Mouse (Mus musculus) heart, embryonic 11.5 days (tissue): ENCODE measurements around the gene Mtx1. TPM values are rescaled to one million over a fixed set of nuclear protein-coding genes. Genes with fewer than 3 reads are reported as not detected.

Experiments
- ATAC-seq: fragments of 200-750 bp; cut with Nextera tagmentation; replicated peaks from 2 replicates; pipeline ENCODE4 v1.8.0; 2017; ENCODE audit warnings: moderate library complexity; ENCODE audit not compliant: insufficient number of reproducible peaks, low FRiP score, low TSS enrichment
- H3K27ac ChIP-seq: fragments of 300-500 bp; sonication (generic); 2 replicates; pipeline ENCODE4 v1.5.1; 2014; ENCODE audit warnings: mild to moderate bottlenecking, low read depth, low read length
- H3K27me3 ChIP-seq: fragments of 300-500 bp; sonication (generic); 2 replicates; pipeline ENCODE4 v1.6.1; 2014; ENCODE audit warnings: mild to moderate bottlenecking, low read length, mixed read lengths; ENCODE audit not compliant: control insufficient read depth, insufficient read depth
- H3K36me3 ChIP-seq: fragments of 300-500 bp; sonication (generic); 2 replicates; pipeline ENCODE4 v1.6.1; 2014; ENCODE audit warnings: mild to moderate bottlenecking, low read length, moderate library complexity, mixed read lengths; ENCODE audit not compliant: control insufficient read depth, insufficient read depth
- H3K4me1 ChIP-seq: fragments of 300-500 bp; sonication (generic); 2 replicates; pipeline ENCODE4 v1.6.1; 2014; ENCODE audit warnings: low read length; ENCODE audit not compliant: control insufficient read depth, insufficient read depth
- H3K4me2 ChIP-seq: fragments of 300-500 bp; sonication (generic); 2 replicates; pipeline ENCODE4 v1.6.1; 2014; ENCODE audit warnings: mild to moderate bottlenecking, moderate library complexity
- H3K4me3 ChIP-seq: fragments of 300-500 bp; sonication (generic); 2 replicates; pipeline ENCODE4 v1.5.1; 2014; ENCODE audit warnings: low read depth, low read length
- H3K9ac ChIP-seq: fragments of 300-500 bp; sonication (generic); 2 replicates; pipeline ENCODE4 v1.6.1; 2014; ENCODE audit warnings: mild to moderate bottlenecking, low read depth, low read length, moderate library complexity
- H3K9me3 ChIP-seq: fragments of 300-500 bp; sonication (generic); replicated peaks from 2 replicates; pipeline ENCODE4 v1.6.1; 2016; ENCODE audit warnings: low read length; ENCODE audit not compliant: control insufficient read depth
- whole genome bisulfite sequencing: fragments of 180-500 bp; shearing (Covaris S2); extraction: QIAGEN DNeasy Blood & Tissue Kit; methylation state at CpG from one replicate; pipeline ENCODE4 v1.1.7; 2014; ENCODE audit not compliant: insufficient replicate concordance; 5-methylcytosine and 5-hydroxymethylcytosine counted together
- polyA plus RNA-seq: library from polyadenylated mRNA; unstranded; fragments of >200 nt; fragmentation: Nextera tagmentation; extraction: Ambion mirVana; gene quantifications from 2 replicates; pipeline ENCODE4 v1.2.1, GENCODE M21; 2014

The Mtx1 gene
- polyA plus RNA-seq, 1 experiment from 2014 or later, result 144 TPM

GRCm38 (mm10) chr3:89208075-89208657 is 18.7 kb downstream of the Mtx1 start:
- Histone ChIP-seq H3K4me3 (no peak overlapping the region), H3K27ac (no peak overlapping the region), H3K4me2 (no peak overlapping the region), H3K4me1 (peaks cover 13% of the 10 kb centered on the region), H3K36me3 (peaks cover 24% of the 10 kb centered on the region), H3K9me3 (no peaks in the 10 kb centered on the region), H3K27me3 (no peaks in the 10 kb centered on the region), H3K9ac (no peak overlapping the region)
- no peak for ATAC-seq
- 87% methylated on average over 13 of the region's 13 CpGs for WGBS

- no peak overlapping the region for H3K27ac ChIP-seq
- no peaks in the 10 kb centered on the region for H3K9me3 ChIP-seq
- no peak overlapping the region for H3K4me3 ChIP-seq
- H3K27me3 ChIP-seq, result no peaks in the 10 kb centered on the region
- no peak overlapping the region for H3K4me2 ChIP-seq
- peaks cover 9% of the 10 kb centered on the region for H3K4me1 ChIP-seq
- WGBS, result 86% methylated on average over 2 of the region's 2 CpGs
- H3K36me3 ChIP-seq, result peaks cover 24% of the 10 kb centered on the region
- no peak overlapping the region for H3K9ac ChIP-seq
- ATAC-seq, result no peak
Measured at GRCm38 (mm10) chr3:89206695-89207094, 20.2 kb downstream of the Mtx1 start.

GRCm38 (mm10) chr3:89206079-89206478 is 20.8 kb downstream of the Mtx1 start:
- 84% methylated on average over 7 of the region's 7 CpGs for WGBS
- Histone ChIP-seq H3K4me1 (peaks cover 8% of the 10 kb centered on the region), H3K27me3 (no peaks in the 10 kb centered on the region), H3K27ac (no peak overlapping the region), H3K4me2 (no peak overlapping the region), H3K4me3 (no peak overlapping the region), H3K36me3 (peaks cover 22% of the 10 kb centered on the region), H3K9me3 (no peaks in the 10 kb centered on the region), H3K9ac (no peak overlapping the region)
- ATAC-seq, result no peak

- Histone ChIP-seq H3K27me3 (no peaks in the 10 kb centered on the region), H3K4me3 (peak overlapping the region; percentile 69), H3K27ac (no peak overlapping the region), H3K9ac (peak overlapping the region; percentile 69), H3K36me3 (peaks cover 7% of the 10 kb centered on the region; the same call in 1 of the 2 replicates), H3K9me3 (no peaks in the 10 kb centered on the region), H3K4me1 (peaks cover 5% of the 10 kb centered on the region), H3K4me2 (peak overlapping the region; percentile 70)
- ATAC-seq, result no peak
- WGBS, result 33% methylated on average over 5 of the region's 5 CpGs
Measured at GRCm38 (mm10) chr3:89203142-89203514, 23.8 kb downstream of the Mtx1 start.

- Histone ChIP-seq H3K36me3 (peaks cover 5% of the 10 kb centered on the region; the same call in 1 of the 2 replicates), H3K4me2 (peak within 1 kb of the TSS; percentile 70), H3K4me3 (peak within 1 kb of the TSS; percentile 69), H3K27ac (no peak within 1 kb of the TSS), H3K9me3 (no peaks in the 10 kb centered on the region), H3K4me1 (peaks cover 5% of the 10 kb centered on the region), H3K27me3 (no peaks in the 10 kb centered on the region), H3K9ac (peak within 1 kb of the TSS; percentile 69)
- 26% methylated on average over 13 of the region's 13 CpGs for WGBS
- ATAC-seq, result peak; percentile 57; the same call in 1 of the 2 replicates
Measured at GRCm38 (mm10) chr3:89202253-89203141, 24.4 kb downstream of the Mtx1 start, which contains the start of gene Gba. Gba (plus strand) TSS chr3:89202928.

- H3K4me3 ChIP-seq, result no peak overlapping the region
- H3K4me1 ChIP-seq, result peaks cover 5% of the 10 kb centered on the region
- ATAC-seq, result no peak
- no peaks in the 10 kb centered on the region for H3K9me3 ChIP-seq
- WGBS, result 63% methylated on average over 3 of the region's 3 CpGs
- H3K36me3 ChIP-seq, result no peaks in the 10 kb centered on the region
- H3K27me3 ChIP-seq, result no peaks in the 10 kb centered on the region
- H3K27ac ChIP-seq, result no peak overlapping the region
- no peak overlapping the region for H3K4me2 ChIP-seq
- no peak overlapping the region for H3K9ac ChIP-seq
Measured at GRCm38 (mm10) chr3:89199839-89200238, 27.0 kb downstream of the Mtx1 start.

- H3K9ac ChIP-seq, result peak overlapping the region; percentile 77
- no peaks in the 10 kb centered on the region for H3K4me1 ChIP-seq
- H3K27me3 ChIP-seq, result no peaks in the 10 kb centered on the region
- ATAC-seq, result peak; percentile 94
- peak overlapping the region; percentile 69 for H3K4me2 ChIP-seq
- 8% methylated on average over 33 of the region's 33 CpGs for WGBS
- peak overlapping the region; percentile 65 for H3K27ac ChIP-seq
- peak overlapping the region; percentile 46 for H3K4me3 ChIP-seq
- no peaks in the 10 kb centered on the region for H3K36me3 ChIP-seq
- no peaks in the 10 kb centered on the region for H3K9me3 ChIP-seq
Measured at GRCm38 (mm10) chr3:89195979-89196877, 30.7 kb downstream of the Mtx1 start.

GRCm38 (mm10) chr3:89193853-89194252 is 33.0 kb downstream of the Mtx1 start:
- no peak overlapping the region for H3K27ac ChIP-seq
- no peak overlapping the region for H3K4me3 ChIP-seq
- no peak overlapping the region for H3K4me2 ChIP-seq
- 92% methylated on average over 2 of the region's 2 CpGs for WGBS
- H3K9me3 ChIP-seq, result no peaks in the 10 kb centered on the region
- H3K27me3 ChIP-seq, result no peaks in the 10 kb centered on the region
- H3K4me1 ChIP-seq, result no peaks in the 10 kb centered on the region
- no peak overlapping the region for H3K9ac ChIP-seq
- no peaks in the 10 kb centered on the region for H3K36me3 ChIP-seq
- ATAC-seq, result no peak
